Mouse (Mus musculus) kidney, adult 9 months (tissue): ENCODE data around the gene Lsm3.

Source experiments
- DNase-seq: peaks from one replicate; pipeline ENCODE4 v3.0.0; 2022

The Lsm3 gene

GRCm38 (mm10) chr6:91514135-91514534 is 1.6 kb upstream of the Lsm3 start:
- no peak for DNase-seq

DNA sequence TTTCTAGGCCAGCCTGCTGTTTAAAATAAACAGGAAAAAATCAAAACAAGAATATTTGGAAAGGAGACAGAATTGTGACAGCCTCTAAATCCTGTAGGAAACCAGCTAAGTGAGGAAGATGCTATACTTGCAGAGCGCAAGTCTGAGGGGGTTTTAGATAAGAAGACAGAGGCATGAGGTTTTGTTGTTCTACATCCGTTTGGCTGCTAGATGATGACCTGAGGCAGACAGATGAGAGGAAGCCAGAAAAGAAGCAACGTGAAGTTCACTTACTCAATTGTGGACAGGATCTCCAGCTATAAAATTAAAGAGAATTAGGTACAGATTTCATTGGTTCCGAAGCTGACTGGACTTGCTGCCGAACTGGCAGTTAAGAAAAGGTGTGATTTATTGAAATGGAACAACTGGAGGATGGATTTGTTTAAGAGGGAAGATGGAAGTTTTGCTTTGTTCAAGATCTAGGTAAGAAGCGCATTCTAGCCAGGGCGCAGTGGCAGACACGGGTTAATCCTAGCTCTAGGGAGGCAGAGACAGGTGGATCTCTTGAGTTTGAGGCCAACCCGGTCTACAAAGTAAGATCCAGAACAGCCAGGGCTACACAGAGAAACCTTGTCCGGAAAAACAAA is 878 bp upstream of the Lsm3 start:
- DNase-seq = peak; percentile 32

DNA sequence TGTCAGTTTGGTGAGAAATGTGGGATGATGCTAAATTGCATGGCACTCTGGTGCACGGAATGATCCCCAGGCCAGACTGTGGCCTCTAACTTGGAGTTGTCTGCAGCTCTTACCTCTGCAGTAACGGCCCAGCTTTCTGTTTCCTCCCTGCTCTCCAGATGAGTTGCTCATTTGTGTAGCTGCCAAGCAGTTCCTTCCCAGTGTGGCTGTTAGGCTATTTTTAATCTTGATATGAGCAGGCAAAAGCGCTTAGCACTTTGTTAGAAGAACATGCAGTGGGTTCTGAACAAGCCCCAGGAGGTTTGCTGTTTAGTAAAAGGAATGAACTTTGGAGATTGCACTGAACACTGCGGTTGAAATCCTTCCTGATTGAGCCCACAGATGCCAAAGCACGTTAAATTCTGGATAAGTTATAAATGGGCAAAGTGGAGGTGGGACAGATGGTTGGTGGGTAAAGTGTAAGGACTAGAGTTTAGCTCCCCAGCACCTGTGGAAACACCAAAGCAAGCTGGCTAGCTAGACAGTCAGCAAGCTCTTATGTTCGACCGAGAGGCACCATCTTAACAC is 2.8 kb downstream of the Lsm3 start:
- DNase-seq = no peak

DNA sequence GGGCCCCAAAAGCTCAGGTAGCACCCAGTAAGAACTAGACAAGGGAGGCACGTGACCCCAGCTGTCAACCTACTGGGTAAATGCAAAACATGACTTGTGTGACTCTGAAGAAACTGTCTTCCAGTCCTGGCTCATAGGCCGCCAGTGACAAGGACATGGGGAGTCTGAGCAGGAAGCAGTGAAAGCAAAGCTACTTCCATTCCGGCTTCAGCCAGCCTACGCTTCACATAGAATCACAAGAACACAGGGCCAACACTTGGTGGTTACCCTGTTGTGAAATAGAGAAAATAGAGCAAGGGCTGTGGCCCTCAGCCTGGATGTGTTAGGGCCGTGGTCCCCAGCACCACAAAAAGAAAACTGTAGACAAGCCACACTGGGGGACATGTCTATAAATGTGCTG is 7.1 kb downstream of the Lsm3 start:
- DNase-seq = no peak

GRCm38 (mm10) chr6:91525544-91525943 is 9.8 kb downstream of the Lsm3 start:
- DNase-seq = no peak

DNA sequence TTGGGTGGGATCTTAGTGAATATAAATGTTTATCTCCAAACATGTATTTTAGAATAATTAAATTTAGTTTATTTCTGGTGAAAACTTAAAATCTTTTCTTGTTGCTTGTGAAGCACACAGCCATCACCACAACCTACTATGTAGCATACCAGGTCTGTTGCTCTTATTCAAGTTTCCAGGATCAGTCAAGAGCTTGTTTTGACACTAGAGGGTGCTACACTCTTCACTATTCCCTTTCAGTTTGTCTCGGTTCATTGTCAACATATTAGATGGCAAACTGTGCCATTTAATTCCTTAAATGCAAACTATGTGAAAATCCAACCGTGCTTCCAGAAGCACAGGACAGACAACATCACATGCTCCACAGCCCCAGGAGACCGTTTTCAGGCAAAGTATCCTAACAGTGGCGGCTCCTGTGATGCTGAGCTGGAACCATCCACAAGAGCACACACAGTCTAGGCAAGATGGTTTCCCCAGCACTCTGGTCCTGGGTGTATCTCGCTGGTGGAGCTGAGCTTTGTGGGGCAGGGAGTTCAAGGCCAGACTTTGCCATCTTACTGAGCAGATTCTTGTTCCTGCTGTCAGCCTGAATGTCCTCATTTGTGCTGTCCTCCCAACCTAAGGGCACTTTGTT is 11.6 kb downstream of the Lsm3 start:
- DNase-seq = peak; percentile 76

DNA sequence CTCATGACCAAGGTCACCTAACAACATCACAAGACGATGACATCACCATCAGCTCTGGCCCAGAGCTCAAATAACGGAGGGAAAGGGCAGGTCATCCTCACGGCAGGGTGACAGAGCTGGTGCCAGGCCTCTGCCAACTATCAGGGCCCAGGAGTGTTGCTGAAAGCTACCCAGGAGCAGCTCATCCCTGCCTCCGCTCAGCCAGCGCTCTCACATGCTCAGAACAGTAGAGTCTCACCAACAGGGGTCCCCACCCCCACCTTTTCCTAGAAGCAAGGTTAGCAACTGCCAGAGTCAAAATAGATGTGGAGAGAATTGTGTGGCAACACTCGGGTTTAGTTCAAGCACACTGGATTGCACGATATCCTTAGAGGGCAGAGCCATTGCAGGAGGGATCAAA is 12.5 kb downstream of the Lsm3 start:
- DNase-seq = no peak

GRCm38 (mm10) chr6:91530673-91531072 is 14.9 kb downstream of the Lsm3 start:
- DNase-seq = no peak

DNA sequence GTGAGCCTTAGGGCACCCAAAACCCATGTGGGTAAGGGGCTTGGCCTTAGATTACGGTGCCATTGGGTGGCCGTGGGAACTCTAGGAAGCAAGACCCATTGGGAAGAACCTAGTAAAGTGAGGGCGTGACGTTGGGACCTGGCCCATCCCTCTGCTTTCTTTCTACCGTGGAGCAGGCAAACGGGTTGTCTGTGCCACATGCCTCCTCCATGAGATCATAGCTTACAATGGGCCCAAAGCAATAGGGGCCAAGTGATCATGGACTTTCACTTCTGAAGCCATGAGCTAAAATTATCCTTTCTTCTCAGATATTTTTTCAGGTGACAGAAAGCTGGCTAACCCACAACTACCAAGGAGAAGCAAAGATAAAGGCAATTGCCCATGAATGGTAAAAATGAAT is 15.5 kb downstream of the Lsm3 start:
- DNase-seq = no peak

DNA sequence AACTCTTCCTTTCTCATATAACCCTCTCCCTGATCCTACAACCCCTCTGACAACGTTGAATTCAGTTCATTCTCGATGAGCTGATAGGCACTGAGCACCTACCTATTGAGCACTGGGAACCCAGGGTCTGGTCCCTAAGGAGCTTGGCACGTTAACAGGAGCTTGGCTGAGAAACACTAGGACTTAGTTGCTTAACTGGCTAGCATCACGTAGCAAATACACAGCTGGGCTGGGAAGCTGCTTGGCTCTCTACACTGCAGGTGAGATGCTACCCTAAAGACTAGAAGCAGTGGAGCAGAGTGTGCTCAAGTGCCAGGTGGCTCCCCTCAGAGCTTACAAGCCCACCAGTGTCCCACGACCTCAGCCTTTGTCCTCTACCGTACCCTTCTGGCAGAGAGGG is 16.9 kb downstream of the Lsm3 start:
- no peak for DNase-seq

DNA sequence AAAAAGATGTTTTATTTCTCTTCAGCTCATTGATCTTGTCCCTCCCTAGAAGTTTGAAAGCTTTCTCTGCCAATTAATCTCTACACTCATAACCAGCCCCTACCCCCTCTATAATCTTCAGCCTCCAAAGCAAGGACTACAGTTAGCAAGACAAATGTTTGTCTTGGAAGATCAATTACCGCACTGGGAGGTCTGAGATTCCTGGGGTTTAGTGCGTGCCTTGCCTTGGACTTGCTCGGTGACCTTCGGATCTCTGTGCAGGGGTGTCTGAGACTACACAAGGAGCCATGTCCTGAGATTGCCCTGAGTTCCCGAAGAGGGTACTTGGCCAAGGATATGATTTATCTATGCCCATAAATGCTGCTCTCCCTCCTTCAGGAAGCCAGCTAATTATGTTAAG is 17.6 kb downstream of the Lsm3 start:
- peak; percentile 92 for DNase-seq

- DNase-seq = peak; percentile 47
Measured at GRCm38 (mm10) chr6:91533771-91534170, 18.0 kb downstream of the Lsm3 start.

DNA sequence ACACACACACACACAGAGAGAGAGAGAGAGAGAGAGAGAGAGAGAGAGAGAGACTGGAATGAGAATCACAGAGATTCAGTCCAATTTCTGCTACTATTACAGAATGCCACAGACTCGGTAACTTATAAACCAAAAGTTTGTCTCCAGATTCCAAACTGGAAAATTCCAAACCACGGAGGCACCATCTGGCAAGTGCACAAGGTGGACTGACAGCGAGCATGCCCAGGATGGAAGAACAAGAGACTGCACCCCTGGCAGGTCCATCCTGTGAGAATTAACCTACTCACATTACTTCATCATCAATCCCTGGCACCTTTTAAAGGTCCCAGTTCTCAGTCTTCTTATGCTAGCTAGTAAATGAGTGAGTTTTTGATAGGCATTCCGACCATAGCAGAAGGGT is 18.5 kb downstream of the Lsm3 start:
- DNase-seq = peak; percentile 89

GRCm38 (mm10) chr6:91535231-91535630 is 19.5 kb downstream of the Lsm3 start:
- no peak for DNase-seq

GRCm38 (mm10) chr6:91536047-91536765 is 20.5 kb downstream of the Lsm3 start:
- peak; percentile 87 for DNase-seq

DNA sequence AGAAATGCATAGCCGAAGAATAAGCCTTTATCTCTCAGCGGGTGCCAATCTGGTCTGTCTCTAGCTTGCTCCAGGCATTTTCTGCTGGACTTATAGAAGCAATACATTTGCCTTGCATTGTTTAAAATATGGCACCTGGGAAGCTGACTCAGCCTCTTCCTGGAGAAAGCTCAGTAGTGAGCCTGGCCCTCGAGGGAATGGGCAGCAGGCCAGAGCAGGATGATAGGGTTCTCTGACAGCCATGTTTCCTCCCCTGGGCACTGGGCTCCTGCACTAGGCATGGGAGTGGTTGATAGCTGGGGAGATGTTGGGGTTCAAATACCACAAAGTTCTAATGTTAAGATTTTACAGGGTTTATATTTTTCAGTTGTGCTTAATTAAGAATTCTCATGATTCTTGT is 25.5 kb downstream of the Lsm3 start:
- no peak for DNase-seq

- no peak for DNase-seq
Measured at GRCm38 (mm10) chr6:91543056-91543455, 27.3 kb downstream of the Lsm3 start.

- DNase-seq = no peak
Measured at GRCm38 (mm10) chr6:91546241-91546884, 30.6 kb downstream of the Lsm3 start.

DNA sequence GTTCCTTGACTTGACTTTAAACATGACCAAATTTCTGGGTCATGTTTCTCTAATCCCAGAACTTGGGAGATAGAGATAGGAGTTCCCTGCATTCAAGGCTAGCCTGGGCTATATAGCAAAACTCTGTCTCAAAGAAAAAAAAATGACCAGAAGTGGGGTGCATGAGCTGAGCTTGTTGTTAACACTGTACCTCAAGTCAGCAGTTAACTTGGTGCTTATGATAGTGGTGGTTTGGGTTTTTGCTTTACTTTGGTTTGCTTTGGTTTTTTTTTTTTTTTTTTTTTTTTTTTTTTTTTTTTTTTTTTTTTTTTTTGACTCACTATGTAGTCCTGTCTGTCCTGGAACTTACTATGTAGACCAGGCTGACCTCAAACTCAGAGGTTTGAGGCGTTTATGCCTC is 31.6 kb downstream of the Lsm3 start:
- DNase-seq = no peak

DNA sequence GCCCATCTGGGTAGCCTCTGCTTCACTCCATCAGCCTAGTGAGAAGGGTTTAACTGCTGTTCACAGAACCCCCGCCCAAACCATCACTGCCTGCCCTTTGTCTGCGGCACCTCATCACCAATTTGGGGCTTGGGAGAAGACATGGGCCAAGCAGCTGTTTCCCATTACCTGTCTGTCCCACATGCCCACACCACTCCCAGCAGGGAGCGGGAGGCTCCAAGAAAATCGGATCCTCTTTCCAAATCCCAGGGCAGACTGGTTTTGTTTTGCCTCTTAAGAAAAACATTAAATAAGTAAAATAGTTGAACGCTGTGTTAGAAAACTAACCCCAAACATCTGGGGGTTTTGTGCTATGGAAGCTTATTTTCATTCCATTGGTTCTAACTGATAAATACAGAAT is 33.9 kb downstream of the Lsm3 start:
- no peak for DNase-seq

GRCm38 (mm10) chr6:91551671-91552070 is 35.9 kb downstream of the Lsm3 start:
- no peak for DNase-seq

DNA sequence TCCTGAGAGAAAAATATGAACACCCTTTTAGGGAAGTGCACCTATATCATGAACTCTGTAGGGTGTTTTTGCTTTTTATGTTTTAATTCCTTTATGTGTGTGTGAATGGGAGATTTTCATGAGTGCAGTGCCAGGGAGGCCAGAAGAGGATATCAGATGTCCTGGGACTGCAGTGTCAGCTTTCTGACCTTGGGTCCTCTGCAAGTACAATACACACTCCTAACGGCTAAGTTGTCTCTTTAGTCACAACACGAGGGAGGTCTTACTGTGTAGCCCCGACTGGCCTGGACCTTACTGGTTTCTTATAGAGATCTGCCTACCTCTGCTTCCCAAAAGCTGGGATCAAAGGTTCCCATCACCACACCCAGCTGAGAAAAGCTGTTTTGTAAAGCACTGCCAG is 37.0 kb downstream of the Lsm3 start:
- DNase-seq = no peak

GRCm38 (mm10) chr6:91558565-91558964 is 42.8 kb downstream of the Lsm3 start:
- DNase-seq = no peak

GRCm38 (mm10) chr6:91559371-91559770 is 43.6 kb downstream of the Lsm3 start:
- no peak for DNase-seq
